Mouse (Mus musculus): ENCODE measurements around the gene Mcf2l.

DNA sequence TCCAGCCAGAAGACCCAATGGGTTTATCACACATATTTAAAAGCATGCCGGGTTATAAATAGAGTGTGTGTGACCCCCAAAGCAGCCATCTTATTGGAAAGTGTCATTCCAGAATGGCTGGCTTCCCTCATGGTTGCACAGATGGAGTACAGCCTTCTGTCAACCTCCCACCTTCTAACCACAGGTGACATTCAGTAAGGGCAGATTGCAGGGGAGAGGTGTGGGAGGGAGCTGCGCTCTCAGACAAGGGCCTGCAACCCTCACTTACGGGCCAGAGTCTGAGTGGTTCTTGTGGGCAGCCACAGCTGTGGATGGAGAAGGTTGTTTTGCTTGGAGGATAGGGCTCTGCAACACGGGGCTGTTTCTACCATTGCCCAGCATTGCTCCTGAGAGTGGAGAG lies 47.0 kb downstream of the Mcf2l start:
- TF ChIP-seq POLR2A (IDR thresholded peaks at IDR 0.05; ENCODE audit: low read depth, low read length) (no peak), CTCF (IDR thresholded peaks at IDR 0.05; ENCODE audit: extremely low read depth, insufficient read depth, insufficient read length, insufficient replicate concordance) (no peak)

Measured in spleen, adult 2 months (tissue).